Mouse (Mus musculus): Measurements from ENCODE around the gene Mfn2.

The Mfn2 gene

GRCm38 (mm10) chr4:147904313-147905089 lies at the start of gene Mfn2:
Mfn2 (minus strand) TSS chr4:147904704.
- DNase-seq, result peak; percentile 95

- DNase-seq, result peak; percentile 79
Measured at GRCm38 (mm10) chr4:147953590-147953989, 49.1 kb upstream of the Mfn2 start.

DNA sequence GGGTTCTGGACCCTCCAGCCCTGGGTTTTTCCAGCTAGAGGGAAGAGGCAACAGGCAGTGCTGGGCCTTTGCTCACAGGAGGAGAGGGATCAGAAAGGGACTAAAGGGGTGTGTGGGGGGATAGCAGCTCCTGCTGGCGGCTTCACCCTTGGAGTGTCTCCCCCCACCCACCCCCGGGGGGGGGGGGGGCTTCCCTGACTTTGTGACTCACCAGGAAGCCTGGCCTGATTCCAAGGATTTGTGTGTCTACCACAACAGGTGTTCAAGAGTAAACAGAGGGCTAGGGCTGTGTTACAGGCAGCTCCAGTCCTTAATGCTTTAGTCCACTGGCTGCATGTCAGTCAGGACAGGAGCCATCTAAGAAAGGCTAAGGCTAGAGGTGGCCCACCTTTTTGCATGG lies 43.0 kb upstream of the Mfn2 start:
- DNase-seq, result peak; percentile 30

- DNase-seq, result no peak
Measured at GRCm38 (mm10) chr4:147943005-147943404, 38.5 kb upstream of the Mfn2 start.

- DNase-seq, result peak; percentile 12
Measured at GRCm38 (mm10) chr4:147941045-147942020, 36.8 kb upstream of the Mfn2 start.

GRCm38 (mm10) chr4:147940576-147941044 lies 36.1 kb upstream of the Mfn2 start, which contains the start of gene 2510039O18Rik:
2510039O18Rik (plus strand) TSS chr4:147940895.
- peak; percentile 94 for DNase-seq

GRCm38 (mm10) chr4:147940111-147940510 lies 35.6 kb upstream of the Mfn2 start:
- DNase-seq, result peak; percentile 63

DNA sequence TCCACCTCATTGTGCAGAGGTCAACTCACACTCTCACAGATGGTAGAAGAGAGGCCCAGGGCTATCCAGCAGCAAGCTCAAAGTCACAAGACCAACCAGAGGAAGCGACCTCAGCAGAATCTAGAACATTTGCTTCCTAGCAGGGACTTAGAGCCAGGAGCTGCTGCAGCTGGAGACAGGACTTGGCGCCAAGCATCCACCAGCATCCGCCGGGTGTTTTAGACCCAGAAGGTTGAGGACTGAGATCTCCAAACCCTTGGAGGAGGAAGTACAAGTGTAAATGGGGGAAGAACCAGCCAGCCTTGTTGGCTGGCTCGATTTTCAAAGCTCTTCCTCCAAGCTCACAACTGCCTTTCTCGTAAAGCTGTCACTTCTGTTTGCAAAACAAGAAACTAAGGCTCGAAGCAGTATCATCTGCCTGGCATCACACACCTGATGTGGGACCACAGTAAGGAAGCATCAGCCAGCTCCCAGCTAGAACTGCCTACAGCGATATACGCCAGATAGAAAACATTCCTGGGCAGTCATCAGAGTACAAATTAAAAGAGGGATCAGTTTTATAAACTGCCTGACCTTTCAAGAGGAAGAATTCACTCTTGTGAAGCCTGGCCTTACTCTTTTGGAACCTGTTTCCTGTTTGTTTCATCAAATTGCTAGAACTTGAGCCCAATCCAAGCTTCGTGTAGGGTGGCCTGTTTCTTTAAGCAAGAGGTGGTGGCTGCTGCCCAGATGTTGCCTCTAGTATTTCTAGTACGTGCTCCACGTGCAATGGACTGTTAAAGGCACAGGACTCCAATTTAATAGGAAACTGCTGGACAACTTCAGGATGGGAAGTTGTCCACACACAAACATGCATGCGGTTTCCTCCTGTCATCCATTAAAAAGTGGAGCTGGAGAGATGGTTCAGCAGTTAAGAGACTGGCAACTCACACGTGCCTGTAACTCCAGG lies 33.9 kb upstream of the Mfn2 start:
- no peak for DNase-seq

DNA sequence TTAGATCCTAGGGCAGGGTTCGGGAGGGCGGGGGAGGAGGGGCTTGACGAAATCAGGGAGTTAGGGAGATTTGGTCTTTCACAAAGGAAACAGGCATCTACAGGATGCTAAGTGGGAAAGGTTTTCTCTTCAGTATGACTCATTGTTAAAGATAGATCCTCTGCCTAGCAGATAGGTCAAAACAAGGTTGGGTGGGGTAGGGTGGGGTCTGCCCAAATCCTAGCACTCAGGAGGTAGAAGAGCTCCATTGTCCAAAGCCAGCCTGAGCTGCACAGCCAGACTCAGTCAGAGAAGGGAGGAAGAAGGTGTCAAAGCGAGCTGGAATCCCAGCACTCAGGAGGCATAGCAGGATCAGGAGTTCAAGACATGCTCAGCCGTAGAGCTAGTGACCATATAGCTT lies 33.0 kb upstream of the Mfn2 start:
- no peak for DNase-seq

DNA sequence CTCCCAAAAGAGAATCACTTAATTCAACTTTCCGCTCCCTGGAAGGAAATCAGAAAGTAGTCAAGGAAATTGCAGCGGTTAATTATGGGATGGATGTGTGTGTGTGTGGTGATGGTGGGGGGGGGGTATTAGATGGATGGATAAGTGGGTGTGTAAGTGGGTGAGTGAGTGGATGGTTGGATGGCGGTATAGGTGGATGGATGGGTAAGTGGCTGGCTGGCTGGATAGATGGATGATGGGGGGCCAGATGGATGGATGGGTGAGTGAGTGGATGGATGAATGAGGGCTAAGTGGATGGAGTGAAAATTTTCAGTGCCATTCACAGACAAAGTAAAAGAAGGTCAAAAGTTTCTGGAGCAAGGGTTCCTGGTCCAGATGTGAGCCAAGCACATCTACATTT lies 32.5 kb upstream of the Mfn2 start:
- DNase-seq, result no peak

- DNase-seq, result peak; percentile 80
Measured at GRCm38 (mm10) chr4:147936331-147936954, 31.9 kb upstream of the Mfn2 start, which contains the start of gene Plod1. Plod1 (minus strand) TSS chr4:147936767.

GRCm38 (mm10) chr4:147935904-147936303 lies 31.4 kb upstream of the Mfn2 start:
- DNase-seq, result no peak

GRCm38 (mm10) chr4:147934611-147935010 lies 30.1 kb upstream of the Mfn2 start:
- no peak for DNase-seq

GRCm38 (mm10) chr4:147934134-147934533 lies 29.6 kb upstream of the Mfn2 start:
- DNase-seq, result no peak

GRCm38 (mm10) chr4:147930946-147931345 lies 26.4 kb upstream of the Mfn2 start:
- DNase-seq, result no peak

DNA sequence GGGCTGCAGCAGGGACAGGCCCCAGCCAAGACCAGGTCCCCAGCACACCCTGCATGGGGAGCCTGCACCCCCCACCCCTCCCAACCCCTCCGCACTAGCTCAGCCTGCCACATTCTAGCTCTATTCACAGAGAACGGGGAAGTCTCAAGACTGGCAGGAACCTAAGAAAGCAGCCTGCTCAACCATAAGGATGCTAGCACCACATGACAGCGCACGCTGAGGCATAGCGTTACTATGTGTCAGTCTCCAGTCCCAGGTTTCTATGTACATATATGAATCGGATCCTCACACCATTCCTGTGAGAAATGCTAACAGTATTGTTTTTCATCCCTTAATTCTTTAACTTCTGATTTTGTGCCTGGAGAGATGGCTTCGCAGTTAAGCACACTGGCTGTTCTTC lies 24.0 kb upstream of the Mfn2 start:
- DNase-seq, result no peak

DNA sequence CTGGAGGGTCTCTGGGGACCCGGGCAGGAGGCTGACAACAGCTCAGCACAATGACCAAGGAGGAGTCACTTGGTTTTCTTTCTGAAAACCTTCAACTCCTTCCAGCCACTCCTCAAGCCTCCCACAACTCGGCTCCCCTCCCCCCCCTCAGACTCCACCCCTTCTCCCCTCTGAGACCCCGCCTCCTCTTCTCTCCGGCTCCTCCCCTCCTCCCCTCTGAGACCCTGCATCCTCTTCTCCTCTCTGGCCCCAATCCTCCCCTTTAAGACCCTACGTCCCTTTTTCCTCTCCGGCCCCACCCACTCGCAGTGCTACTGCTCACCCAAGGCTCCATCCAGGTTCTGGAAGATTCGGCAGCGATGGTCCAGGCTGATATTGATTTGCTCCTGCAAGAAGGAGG lies 23.6 kb upstream of the Mfn2 start:
- DNase-seq, result peak; percentile 24

DNA sequence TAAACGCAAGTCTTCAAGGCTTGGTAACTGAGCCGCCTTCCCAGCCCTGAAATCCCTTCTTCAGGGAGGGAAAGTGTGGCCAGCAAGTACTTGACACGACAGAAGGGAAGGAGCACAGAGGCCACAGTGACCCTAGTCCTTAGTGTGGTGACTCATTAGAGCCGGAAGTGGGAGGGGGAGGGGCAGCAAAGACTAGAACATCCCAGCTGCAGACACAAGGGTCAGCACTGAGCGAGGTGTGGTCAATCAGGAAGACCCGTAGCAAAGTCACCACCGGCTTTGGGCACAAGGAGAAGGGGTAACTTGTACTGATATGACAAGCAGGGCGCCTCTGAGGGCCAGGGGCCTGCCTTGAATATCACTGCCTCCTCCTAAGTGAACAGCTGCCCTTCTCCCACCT lies 23.2 kb upstream of the Mfn2 start:
- peak; percentile 12 for DNase-seq

DNA sequence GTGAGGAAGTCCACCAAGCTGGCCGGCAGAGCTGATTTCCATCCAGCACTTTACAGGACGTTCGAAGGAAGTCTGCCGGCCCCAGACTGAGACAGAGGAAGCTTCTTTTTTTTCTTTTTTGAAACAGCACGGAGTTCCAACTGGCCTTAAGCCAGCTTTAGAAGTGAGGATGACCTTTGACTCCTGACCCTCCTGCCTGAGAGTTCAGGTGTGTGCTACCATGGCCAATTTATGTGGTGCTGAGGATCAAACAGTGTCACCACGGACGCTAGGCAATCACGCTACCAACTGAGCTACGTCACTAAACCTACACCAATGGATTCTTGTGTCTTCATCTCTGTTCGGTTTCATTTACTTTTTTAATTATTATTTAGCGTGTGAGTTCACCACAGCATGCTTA lies 17.8 kb upstream of the Mfn2 start:
- no peak for DNase-seq

DNA sequence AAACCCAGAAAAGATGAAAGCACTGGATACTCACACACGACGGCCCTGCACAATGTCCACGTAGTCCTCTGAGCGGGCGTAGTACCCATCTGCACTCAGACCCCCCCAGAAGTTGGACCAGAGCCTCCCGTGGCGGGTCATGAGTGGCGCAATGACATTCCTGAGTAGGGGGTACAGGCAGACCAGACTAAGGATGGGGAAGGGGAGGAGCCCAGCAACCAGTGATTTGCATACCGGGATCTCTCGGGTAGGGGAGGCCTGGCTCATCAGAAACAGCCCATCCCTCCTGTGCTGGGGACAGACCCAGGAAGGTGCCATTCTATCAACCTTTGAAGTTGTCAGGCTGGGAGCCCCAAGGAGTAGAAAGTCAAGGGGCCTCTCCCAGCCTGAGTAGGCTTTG lies 16.5 kb upstream of the Mfn2 start:
- no peak for DNase-seq

GRCm38 (mm10) chr4:147918459-147919121 lies 14.1 kb upstream of the Mfn2 start:
- DNase-seq, result peak; percentile 63

All from retina, postnatal 1 day (tissue).